Mouse (Mus musculus): ENCODE measurements around the gene Nupl1.

DNA sequence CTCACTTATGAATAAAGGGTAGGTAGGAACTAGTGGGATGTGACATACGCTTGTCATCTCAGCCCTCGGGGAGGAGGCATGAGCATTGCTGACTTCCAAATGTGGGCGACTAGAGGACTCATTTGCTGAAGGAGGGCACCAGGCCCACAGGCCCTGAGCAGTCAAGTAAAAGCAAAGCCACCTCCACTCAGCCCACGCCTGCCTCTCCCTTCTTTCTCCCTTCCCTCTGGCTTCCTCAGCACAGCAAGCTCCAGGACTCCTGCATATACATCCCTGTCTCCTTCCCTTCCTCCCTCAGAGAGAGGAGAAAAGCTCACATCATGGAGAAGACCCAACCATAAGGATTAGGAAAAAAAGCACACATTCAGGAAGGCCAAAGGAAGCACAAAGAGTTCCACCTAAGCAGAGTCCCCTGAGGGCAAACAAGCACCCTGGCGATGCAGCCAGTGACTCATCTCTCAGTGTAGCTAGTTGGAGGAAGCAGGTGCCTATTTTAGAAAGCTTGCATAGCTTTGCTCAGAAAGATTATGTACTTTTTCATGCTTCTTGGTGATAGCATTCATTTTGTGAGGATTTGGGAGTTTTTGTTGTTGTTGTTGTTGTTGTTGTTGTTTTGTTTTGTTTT is 62.9 kb downstream of the Nupl1 start:
- TF ChIP-seq CHD2 (IDR thresholded peaks at IDR 0.05; ENCODE audit: low read depth, low read length) (no peak), HCFC1 (IDR thresholded peaks at IDR 0.05; ENCODE audit: borderline replicate concordance, insufficient read depth, low read length) (no peak)
